Mouse (Mus musculus): ENCODE measurements at regions not wholly inside any gene's neighbourhood (a gene's known extent, or its start where the extent isn't known, plus 50 kb on each side); places are given as distances from the start of the nearest gene placed in this dataset.

DNA sequence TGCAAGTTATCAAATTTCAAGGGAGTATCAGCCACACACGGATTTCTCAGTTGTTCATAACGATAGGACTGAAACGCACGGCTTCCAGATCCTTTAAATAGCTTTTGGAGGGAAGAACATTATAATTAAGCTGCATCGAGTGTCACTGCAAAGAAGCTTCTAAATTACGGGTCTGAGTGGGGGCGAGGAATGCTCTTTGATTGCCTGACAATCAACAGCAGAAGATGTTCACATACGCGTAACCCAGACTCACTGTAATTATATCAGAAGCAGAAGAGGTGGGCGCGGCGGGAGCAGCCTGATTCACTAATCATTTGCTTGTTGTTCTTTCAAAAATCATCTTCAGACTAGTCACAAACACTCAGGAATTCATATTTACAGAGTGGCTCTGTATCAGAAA lies 99.0 kb upstream of the Gls start:
- Histone ChIP-seq H3K4me3 (ENCODE audit: inconsistent target) (no peak overlapping the region), H3K79me2 (ENCODE audit: inconsistent target) (no peaks in the 10 kb centered on the region), H3K36me3 (ENCODE audit: inconsistent target) (no peaks in the 10 kb centered on the region), H3K27ac (no peak overlapping the region)
- 94% methylated on average over 12 of the region's 12 CpGs for WGBS (ENCODE audit: missing documents)

DNA sequence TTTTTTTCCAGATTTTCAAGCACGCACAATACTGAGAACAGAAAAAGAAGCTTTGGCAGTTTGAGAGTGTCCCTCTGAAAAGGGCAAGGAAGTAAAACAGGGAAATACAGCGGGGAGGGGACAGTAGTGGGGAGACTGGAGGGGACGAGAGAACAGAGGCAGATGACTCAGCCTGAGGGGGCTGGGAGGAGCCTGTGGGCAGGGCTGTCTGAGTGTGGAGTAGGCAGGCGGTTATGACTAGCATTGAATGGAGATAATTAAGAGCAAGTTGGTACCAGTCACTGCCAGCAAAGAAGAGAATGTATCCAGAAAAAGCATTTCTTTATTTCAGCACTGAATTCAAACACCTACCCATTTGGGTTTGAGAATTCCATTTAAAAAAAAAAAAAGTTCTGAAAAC lies 98.4 kb upstream of the Gls start:
- 12% methylated on average over 4 of the region's 4 CpGs for whole genome bisulfite sequencing (ENCODE audit: missing documents)
- H3K79me2 ChIP-seq (ENCODE audit: inconsistent target) = no peaks in the 10 kb centered on the region
- H3K4me3 ChIP-seq (ENCODE audit: inconsistent target) = no peak overlapping the region
- H3K36me3 ChIP-seq (ENCODE audit: inconsistent target) = no peaks in the 10 kb centered on the region
- no peak overlapping the region for H3K27ac ChIP-seq

DNA sequence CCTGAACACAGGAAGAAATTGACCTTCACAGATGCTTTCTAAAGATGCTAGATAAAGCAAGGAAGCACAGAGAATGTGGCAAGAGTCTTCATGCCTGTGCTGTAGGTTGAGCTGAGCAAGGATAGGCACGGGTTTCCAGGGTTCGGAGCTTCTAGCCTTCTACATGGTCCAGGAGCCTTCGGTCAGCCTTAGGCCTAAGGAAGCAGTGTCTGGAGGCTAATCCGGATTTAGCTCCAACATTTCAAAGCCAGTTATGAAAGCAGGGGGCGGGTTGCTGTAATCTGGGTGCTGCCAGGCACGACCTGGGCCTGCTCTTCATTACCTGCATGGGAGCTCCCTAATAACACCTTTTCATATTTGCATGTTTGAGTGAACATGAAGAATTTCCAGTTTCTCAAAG lies 97.5 kb upstream of the Gls start:
- H3K79me2 ChIP-seq (ENCODE audit: inconsistent target) = no peaks in the 10 kb centered on the region
- WGBS (ENCODE audit: missing documents) = 88% methylated on average over 6 of the region's 6 CpGs
- H3K27ac ChIP-seq = no peak overlapping the region
- no peak overlapping the region for H3K4me3 ChIP-seq (ENCODE audit: inconsistent target)
- H3K36me3 ChIP-seq (ENCODE audit: inconsistent target) = no peaks in the 10 kb centered on the region

DNA sequence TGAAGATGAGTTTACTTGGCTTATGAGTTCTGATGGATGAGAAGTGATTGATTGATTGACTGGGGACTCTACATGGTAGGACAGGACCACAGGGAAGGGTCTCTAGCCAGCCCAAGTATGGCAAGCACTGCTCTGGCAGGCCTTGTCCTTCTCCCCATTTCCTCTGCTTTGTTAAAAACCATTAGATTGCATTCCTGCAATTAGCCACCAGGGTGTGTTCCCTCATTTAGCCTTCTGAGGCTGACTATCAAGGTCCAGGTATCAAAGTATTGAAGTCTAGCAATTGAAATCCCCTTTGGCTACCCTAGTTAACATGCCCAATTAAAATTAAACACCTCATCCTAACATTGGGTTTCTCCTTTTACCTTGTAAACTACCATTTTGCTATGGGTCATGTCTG lies 95.5 kb upstream of the Gls start:
- no peaks in the 10 kb centered on the region for H3K79me2 ChIP-seq (ENCODE audit: inconsistent target)
- no peaks in the 10 kb centered on the region for H3K36me3 ChIP-seq (ENCODE audit: inconsistent target)
- H3K27ac ChIP-seq = no peak overlapping the region
- no peak overlapping the region for H3K4me3 ChIP-seq (ENCODE audit: inconsistent target)

DNA sequence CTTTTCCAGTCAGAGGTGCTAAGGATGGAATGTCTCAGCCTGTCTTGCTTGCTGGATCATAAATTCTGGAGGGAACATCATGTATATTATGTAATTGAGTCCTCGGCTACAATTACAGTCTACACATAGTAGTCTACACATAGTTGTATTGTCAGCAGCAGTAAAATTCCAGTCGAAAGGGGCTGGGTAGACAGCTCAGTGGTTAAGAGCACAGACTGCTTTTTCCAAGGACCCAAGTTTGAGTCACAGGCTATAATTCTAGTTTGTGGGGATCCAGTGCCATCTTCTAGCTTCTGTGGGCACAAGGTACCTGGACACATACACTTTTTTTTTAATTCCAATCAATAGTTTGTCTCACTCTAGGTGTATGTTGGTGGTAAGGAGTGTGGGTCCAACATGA lies 91.3 kb upstream of the Gls start:
- Histone ChIP-seq H3K36me3 (ENCODE audit: inconsistent target) (no peaks in the 10 kb centered on the region), H3K27ac (no peak overlapping the region), H3K79me2 (ENCODE audit: inconsistent target) (no peaks in the 10 kb centered on the region), H3K4me3 (ENCODE audit: inconsistent target) (no peak overlapping the region)
- WGBS (ENCODE audit: missing documents) = 96% methylated on average over 2 of the region's 2 CpGs

DNA sequence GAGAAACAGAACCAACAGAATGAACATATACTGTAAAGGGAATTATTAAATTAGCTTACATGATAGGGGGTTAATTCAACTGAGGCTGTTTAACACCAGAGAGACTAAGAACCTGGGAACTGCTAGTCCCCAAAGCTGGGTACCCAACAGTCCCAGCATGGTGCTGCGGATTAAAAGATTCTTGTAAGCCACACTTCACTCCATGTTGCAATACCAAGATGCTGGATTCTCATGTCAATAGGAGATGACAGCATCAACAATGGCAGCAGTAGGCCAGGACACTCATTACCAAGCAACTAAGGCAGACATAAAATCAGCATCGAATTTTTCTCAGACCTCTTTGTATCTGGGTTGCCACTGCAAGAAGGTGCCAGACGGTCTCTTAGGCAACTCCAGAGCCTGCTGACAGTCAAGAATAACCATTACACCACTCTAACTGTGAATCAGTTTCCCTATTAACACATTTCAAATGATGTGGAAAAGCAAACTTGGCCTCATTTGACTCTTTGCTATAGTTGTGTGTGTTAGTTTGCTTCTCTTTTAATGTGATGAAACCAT lies 79.1 kb upstream of the Gls start:
- no peak overlapping the region for H3K4me3 ChIP-seq (ENCODE audit: inconsistent target)
- H3K27ac ChIP-seq = no peak overlapping the region
- WGBS (ENCODE audit: missing documents) = 93% methylated on average over 3 of the region's 3 CpGs
- H3K36me3 ChIP-seq (ENCODE audit: inconsistent target) = no peaks in the 10 kb centered on the region
- no peaks in the 10 kb centered on the region for H3K79me2 ChIP-seq (ENCODE audit: inconsistent target)

DNA sequence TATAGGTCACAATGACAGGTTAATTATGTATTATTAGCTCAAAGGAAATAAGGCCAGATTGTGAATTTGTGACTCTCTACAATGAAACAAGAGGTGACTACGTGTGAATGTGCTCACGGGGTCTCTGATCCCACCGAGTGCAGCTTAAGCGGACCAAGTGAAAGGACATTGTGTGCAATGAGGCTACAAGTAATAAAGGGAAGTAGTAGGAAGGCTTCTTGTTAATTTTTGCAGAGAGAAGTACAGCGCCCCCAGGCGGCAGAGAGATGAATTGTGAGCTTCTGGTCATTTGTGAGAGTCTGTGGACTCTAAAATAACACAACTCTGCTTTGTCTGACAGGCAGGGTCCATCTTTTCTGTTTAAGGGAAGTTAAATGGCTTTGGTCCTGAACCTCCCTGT lies 73.9 kb upstream of the Gls start:
- 64% methylated on average over 6 of the region's 6 CpGs for WGBS (ENCODE audit: missing documents)
- H3K79me2 ChIP-seq (ENCODE audit: inconsistent target) = no peaks in the 10 kb centered on the region
- no peak overlapping the region for H3K4me3 ChIP-seq (ENCODE audit: inconsistent target)
- H3K27ac ChIP-seq = no peak overlapping the region
- no peaks in the 10 kb centered on the region for H3K36me3 ChIP-seq (ENCODE audit: inconsistent target)

DNA sequence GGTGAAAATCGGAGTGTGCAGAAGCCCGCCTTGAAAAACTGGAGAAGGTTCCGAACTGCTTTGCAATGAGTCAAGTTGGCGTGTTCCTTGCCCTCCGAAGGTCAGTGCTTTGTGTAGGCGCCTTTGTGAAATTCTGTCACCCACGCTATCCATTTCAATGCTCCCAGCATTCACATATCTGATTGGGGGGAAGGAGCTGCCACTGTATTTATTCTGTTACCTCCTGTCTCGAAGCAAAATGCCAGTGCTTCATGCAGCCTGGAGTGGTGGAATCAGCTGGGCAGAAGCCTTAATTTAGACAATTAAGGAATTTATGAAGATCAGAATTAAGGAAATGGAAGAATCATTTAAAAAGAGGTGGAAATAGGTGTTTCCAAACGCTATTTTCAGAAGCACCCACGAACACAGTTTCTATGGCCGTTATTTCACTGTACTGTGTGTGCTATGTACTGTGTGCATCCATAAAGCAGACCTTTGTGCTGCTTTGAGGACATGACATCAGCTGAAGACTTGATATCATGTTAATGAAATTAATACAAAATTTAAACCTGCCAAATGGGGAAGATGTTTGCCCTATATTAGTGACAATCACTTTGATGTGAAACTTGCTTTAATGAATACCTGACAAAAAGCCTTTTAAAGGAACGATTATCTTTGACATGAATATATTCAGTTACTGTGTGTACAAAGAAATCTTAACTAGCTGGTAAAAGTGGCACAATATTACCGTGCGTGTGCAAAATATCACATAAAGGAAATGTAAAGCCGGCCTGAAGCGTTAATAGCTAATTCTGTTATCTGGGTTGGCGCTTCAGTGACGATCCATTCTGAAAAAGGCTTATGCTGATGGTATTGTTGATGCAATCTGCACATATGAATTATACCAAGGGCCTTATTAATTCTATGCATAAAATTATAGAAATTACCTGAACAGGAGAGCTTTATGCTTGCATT lies 72.9 kb upstream of the Gls start:
- no peak overlapping the region for H3K4me3 ChIP-seq (ENCODE audit: inconsistent target)
- no peaks in the 10 kb centered on the region for H3K36me3 ChIP-seq (ENCODE audit: inconsistent target)
- H3K27ac ChIP-seq = no peak overlapping the region
- no peaks in the 10 kb centered on the region for H3K79me2 ChIP-seq (ENCODE audit: inconsistent target)
- WGBS (ENCODE audit: missing documents) = 94% methylated on average over 18 of the region's 18 CpGs

DNA sequence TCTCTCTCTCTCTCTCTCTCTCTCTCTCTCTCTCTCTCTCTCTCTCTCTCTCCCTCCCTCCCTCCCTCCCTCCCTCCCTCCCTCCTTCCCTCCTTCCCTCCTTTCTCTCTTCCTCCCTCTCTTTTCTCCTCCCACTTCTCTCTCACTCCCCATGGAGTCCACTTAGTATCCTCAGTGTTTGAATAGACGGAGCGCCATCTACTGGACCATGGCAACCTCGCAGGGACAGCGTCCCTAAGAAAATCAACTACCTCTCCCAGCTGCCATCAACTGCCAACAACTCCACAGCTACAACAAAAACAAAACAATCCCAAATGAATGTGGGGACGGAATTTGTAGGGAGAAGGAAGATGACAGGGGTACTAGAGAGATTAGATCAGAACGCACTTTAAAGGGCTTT lies 69.5 kb upstream of the Gls start:
- H3K27ac ChIP-seq = no peak overlapping the region
- 16% methylated on average over 6 of the region's 6 CpGs for WGBS (ENCODE audit: missing documents)
- H3K4me3 ChIP-seq (ENCODE audit: inconsistent target) = no peak overlapping the region
- H3K36me3 ChIP-seq (ENCODE audit: inconsistent target) = no peaks in the 10 kb centered on the region
- no peaks in the 10 kb centered on the region for H3K79me2 ChIP-seq (ENCODE audit: inconsistent target)

DNA sequence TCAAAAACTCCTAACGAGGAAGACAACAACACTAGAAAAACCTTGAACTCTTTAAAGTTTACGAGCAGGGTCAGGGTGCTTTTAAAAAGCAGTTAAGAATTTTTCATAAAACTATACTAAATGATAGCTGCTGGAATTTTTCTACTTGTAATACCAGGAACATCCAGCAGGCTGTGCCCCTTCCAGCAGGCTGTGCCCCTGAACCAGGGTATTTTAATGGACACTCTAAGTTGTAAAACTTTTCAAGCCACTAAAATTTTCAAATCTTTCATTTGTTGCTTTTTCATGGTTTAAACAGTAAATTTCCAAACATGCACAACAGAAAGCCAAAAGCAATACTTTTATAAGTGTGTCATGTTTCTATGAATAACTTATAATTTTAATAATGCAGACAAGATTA lies 68.2 kb upstream of the Gls start:
- 68% methylated on average over 2 of the region's 2 CpGs for WGBS (ENCODE audit: missing documents)
- Histone ChIP-seq H3K36me3 (ENCODE audit: inconsistent target) (no peaks in the 10 kb centered on the region), H3K79me2 (ENCODE audit: inconsistent target) (no peaks in the 10 kb centered on the region), H3K27ac (no peak overlapping the region), H3K4me3 (ENCODE audit: inconsistent target) (no peak overlapping the region)

DNA sequence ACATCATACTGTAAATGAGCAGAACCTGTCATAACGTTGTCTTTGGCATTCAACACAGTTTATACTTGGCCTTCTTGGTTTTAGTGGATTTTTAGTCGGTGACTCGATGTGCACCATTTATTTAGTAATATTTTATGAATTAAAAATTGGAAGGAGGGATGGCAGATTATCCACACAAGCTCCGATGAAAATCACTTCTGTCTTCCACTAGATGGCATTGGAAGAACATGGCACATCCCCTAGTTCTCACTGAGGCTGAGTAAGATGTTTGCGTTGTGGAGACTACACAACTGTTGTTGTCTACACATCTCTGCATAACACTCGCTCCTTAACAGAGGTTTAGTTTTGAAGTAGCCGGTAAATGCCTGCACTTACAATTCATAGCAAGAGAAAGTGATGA lies 66.5 kb upstream of the Gls start:
- H3K4me3 ChIP-seq (ENCODE audit: inconsistent target) = no peak overlapping the region
- WGBS (ENCODE audit: missing documents) = 85% methylated on average over 7 of the region's 7 CpGs
- no peaks in the 10 kb centered on the region for H3K36me3 ChIP-seq (ENCODE audit: inconsistent target)
- no peak overlapping the region for H3K27ac ChIP-seq
- no peaks in the 10 kb centered on the region for H3K79me2 ChIP-seq (ENCODE audit: inconsistent target)

DNA sequence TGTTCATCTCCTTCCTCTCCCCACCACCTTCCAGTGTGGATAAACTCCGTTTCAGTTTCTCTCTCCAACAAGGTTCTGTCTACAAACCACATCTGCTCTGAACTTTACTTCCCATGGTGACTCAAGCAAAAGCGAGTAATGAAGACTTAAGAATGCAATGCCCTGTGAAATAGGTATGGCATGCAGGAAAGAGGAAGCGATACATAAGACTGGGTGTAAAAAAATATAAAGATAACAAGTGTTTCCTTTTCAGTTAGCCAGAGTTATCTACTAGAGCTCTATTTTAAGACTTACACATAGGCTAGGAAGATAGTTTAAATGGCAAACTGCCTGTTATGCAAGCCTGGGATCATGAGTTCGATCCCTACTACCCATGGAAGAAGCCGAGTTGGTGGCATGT lies 65.3 kb upstream of the Gls start:
- no peaks in the 10 kb centered on the region for H3K36me3 ChIP-seq (ENCODE audit: inconsistent target)
- no peak overlapping the region for H3K4me3 ChIP-seq (ENCODE audit: inconsistent target)
- no peaks in the 10 kb centered on the region for H3K79me2 ChIP-seq (ENCODE audit: inconsistent target)
- H3K27ac ChIP-seq = no peak overlapping the region
- 8% methylated on average over 5 of the region's 5 CpGs for WGBS (ENCODE audit: missing documents)

DNA sequence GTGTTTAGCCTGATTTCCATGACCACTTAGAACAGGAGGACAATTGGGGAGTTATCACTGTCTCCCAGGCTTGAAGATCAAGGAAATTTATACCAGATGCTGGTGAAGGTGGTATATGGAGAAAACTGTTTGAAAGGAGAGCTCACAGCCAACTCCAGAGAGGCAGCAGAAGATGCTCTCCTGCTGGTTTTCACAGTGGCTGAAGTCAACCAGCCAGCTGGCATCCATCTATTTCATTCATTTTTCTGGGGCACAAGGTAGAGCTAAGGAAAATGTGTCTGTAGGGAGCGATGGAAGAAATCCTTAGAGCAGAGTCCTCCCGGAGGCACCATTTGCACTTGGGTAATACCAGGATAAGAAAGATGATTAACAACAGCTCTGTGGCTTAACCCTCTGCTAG lies 63.1 kb upstream of the Gls start:
- 92% methylated on average over 2 of the region's 2 CpGs for WGBS (ENCODE audit: missing documents)
- no peaks in the 10 kb centered on the region for H3K36me3 ChIP-seq (ENCODE audit: inconsistent target)

DNA sequence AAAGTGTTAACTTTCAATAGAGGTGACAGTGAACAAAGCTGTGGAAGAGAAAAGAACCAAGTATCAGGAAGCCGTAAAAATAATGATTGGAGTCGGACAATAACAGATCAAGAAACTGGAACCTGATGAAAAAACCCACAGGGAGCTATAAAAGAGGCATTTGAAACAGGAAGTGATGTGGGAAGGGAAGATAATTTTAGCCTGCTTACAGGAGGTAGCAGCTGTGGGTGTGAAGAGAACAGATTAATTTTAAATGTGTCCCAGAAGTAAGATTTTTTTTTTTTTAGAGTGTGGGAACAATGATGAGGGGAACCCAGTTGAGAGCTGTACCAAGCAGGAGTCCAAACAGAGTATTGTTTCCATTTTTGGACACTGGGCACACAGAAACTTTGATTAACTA lies 61.5 kb upstream of the Gls start:
- H3K36me3 ChIP-seq (ENCODE audit: inconsistent target) = no peaks in the 10 kb centered on the region
- no peak overlapping the region for H3K4me3 ChIP-seq (ENCODE audit: inconsistent target)
- H3K79me2 ChIP-seq (ENCODE audit: inconsistent target) = no peaks in the 10 kb centered on the region
- no peak overlapping the region for H3K27ac ChIP-seq
- WGBS (ENCODE audit: missing documents) = 21% methylated on average over 2 of the region's 2 CpGs

More for the DNA sequence above, 63.1 kb upstream of the Gls start:
- no peak overlapping the region for H3K27ac ChIP-seq
- H3K4me3 ChIP-seq (ENCODE audit: inconsistent target) = no peak overlapping the region
- no peaks in the 10 kb centered on the region for H3K79me2 ChIP-seq (ENCODE audit: inconsistent target)

DNA sequence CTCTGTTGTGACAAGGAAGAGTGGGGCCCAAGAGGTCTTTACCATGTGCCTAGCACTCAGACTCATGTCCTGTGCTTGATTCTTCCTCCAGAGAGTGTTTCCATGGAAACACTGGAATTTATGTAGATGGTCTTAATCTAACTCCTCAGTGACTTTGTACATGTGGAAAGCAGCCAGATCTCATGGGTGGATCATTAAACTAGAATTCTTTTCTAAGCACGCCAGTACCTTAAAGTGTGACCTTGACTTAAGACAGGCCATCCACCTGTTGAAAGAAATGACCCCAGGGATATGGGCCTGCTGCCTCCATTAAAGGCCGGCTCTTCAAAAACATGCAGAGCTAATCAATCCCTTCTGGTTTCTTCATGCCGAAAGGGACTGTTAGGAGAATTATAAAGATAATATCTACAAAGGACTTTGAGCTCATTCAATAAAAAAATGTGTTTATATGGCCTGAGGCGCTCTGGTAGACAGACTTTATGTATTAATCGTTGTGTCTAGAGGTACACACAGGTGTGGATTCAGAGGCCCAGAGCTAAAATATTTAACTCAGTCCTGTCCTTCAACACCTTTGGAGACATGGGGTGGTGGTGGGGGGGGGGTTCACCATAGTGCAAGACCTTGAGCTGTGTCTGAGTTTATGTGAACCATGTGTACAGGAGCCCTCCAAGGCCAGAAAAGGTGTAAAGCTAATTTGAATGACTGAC lies 60.5 kb upstream of the Gls start:
- Histone ChIP-seq H3K4me3 (ENCODE audit: inconsistent target) (no peak overlapping the region), H3K27ac (no peak overlapping the region), H3K36me3 (ENCODE audit: inconsistent target) (no peaks in the 10 kb centered on the region), H3K79me2 (ENCODE audit: inconsistent target) (no peaks in the 10 kb centered on the region)
- 93% methylated on average over 5 of the region's 5 CpGs for WGBS (ENCODE audit: missing documents)

Data from macrophage (primary cell).